26 mouse cellular contexts compared by ENCODE assay signal in the genomic region with DNA sequence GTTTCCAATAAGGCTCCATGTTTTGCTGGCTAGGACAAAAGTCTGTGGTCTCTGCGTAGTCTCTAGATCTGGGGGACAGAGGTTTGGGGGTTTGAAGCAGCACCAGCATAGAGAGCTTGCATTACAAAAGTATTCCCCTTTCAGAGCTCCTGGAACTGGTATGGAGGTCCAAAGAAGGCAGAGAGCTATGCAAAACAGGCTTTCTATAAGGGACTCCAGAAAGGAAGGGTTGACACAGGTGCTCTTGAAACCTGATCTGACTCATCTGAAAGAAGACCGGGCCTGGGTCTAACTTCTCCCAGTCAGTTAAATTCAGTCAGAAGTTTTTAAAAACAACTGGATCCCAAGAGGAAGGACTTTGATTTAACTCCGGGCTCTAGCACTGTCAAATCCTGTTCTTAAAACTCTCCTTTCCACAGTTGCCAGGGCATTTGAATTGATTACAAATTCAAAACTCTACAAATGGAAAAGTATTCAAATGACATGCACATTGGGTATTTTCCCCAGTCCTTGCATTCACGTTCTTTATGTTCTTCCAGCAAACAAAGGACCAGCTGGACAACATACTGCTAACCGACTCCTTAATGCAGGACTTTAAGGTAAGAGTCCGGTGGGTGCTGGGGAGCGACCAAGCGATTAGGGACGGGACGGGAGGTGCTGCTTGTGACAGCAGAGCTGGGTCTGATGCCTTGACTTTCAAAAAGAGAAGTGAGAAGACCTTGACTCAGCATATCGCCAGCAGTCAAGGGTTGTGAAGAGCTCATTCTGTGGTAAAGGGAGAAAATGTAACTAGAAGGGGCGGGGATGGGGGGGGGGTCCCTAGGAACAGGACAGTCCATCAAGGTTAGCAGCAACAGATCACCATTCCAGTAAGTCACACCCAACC. TPM values are rescaled to one million over a fixed set of nuclear protein-coding genes. Genes with fewer than 3 reads are reported as not detected.
DNase-seq lines count a peak whose midpoint lies in the region; ATAC-seq and TF ChIP-seq lines count a peak whose summit lies in the region.
"Had no signal": no experiment of that assay in that cellular context is flagged by ENCODE, and none has a peak within 500 bp of the region (broad histone marks: within the 10 kb centered on the region; RNA-seq: fewer than 3 reads in every experiment).

No protein-coding gene starts in this region.

- no peak overlapping the region for H3K4me3 ChIP-seq in lung, embryonic 14.5 days (ENCODE audit: low read depth, low read length)
- H3K4me3 ChIP-seq in ES-Bruce4 (ENCODE audit: low read depth, low read length), result no peak overlapping the region
- H3K4me3 ChIP-seq: heart, embryonic 13.5 days; hindbrain, embryonic 15.5 days; limb, embryonic 10.5 days; midbrain, embryonic 13.5 days; myocyte had no signal

- H3K27me3 ChIP-seq in lung, embryonic 14.5 days (ENCODE audit: insufficient read depth, low read length), result no peaks in the 10 kb centered on the region
- H3K27me3 ChIP-seq in ES-Bruce4 (ENCODE audit: control insufficient read depth, insufficient read depth, low read length, poor library complexity, severe bottlenecking), result no peaks in the 10 kb centered on the region
- H3K27me3 ChIP-seq: hindbrain, embryonic 15.5 days; midbrain, embryonic 13.5 days had no signal

- WGBS in lung, embryonic 14.5 days, result 48% methylated on average over 12 of the region's 12 CpGs

- H3K27ac ChIP-seq in lung, embryonic 14.5 days (ENCODE audit: low read depth), result no peak overlapping the region
- peak overlapping the region; percentile 34; the same call in 1 of the 2 replicates for H3K27ac ChIP-seq in ES-Bruce4 (ENCODE audit: insufficient read depth, low read length)
- H3K27ac ChIP-seq: heart, embryonic 13.5 days; hindbrain, embryonic 15.5 days; limb, embryonic 10.5 days; midbrain, embryonic 13.5 days had no signal

- no peak for ATAC-seq in lung, embryonic 14.5 days (ENCODE audit: insufficient read depth)
- ATAC-seq: forebrain, embryonic 16.5 days; intestine, postnatal 0 days; midbrain, embryonic 13.5 days had no signal

- DNase-seq in lung, embryonic 14.5 days, result peak; percentile 3
- no peak for DNase-seq in lung, postnatal 10 days
- DNase-seq in induced T-regulatory cell, adult 2 months (ENCODE audit: low read depth), result peak; percentile 66
- DNase-seq in thymus, postnatal 14 days, result no peak
- DNase-seq in heart, adult 9 months (ENCODE audit: low spot score in 2 of 2), result no peak
- no peak for DNase-seq in urinary bladder, adult 2 months (ENCODE audit: low spot score)
- DNase-seq: adrenal gland, adult 2 months; cerebellum, adult 9-10 months; kidney, postnatal 14 days; lung, adult 2 months; lung, postnatal 4 days; spleen, adult 18-20 months; thymus, adult 2 months had no signal

- no peak for TF ChIP-seq CTCF in lung, embryonic 14.5 days (IDR thresholded peaks at IDR 0.05; ENCODE audit: low read depth)
- TF ChIP-seq CTCF in ES-Bruce4 (IDR thresholded peaks at IDR 0.05; ENCODE audit: low read depth, low read length), result no peak

- TF ChIP-seq POLR2A in ES-Bruce4 (IDR thresholded peaks at IDR 0.05; ENCODE audit: insufficient read depth, low read length), result no peak

- H3K9ac ChIP-seq in lung, embryonic 14.5 days, result no peak overlapping the region
- H3K9ac ChIP-seq in ES-Bruce4 (ENCODE audit: low read depth, poor library complexity, severe bottlenecking), result no peak overlapping the region
- H3K9ac ChIP-seq: heart, embryonic 13.5 days; hindbrain, embryonic 15.5 days; midbrain, embryonic 13.5 days had no signal

- no peaks in the 10 kb centered on the region; the same call in 1 of the 2 replicates for H3K4me1 ChIP-seq in lung, embryonic 14.5 days (ENCODE audit: insufficient read depth)
- H3K4me1 ChIP-seq in ES-Bruce4 (ENCODE audit: control insufficient read depth, insufficient read depth, low read length), result no peaks in the 10 kb centered on the region
- H3K4me1 ChIP-seq: hindbrain, embryonic 15.5 days; midbrain, embryonic 13.5 days had no signal

- TF ChIP-seq EP300 in ES-Bruce4 (IDR thresholded peaks at IDR 0.05; ENCODE audit: insufficient read depth, low read depth, low read length), result 0 out of 2 replicates have a peak, but pooled peaks have one; percentile 42

- H3K9me3 ChIP-seq in lung, embryonic 14.5 days (ENCODE audit: low read depth, low read length), result no peaks in the 10 kb centered on the region
- H3K9me3 ChIP-seq in ES-Bruce4 (replicated peaks; ENCODE audit: control insufficient read depth, insufficient read depth, low read length, poor library complexity, severe bottlenecking), result no peaks in the 10 kb centered on the region
- H3K9me3 ChIP-seq: heart, embryonic 13.5 days; hindbrain, embryonic 15.5 days; limb, embryonic 10.5 days; midbrain, embryonic 13.5 days had no signal

- H3K4me2 ChIP-seq in lung, embryonic 14.5 days, result no peak overlapping the region
- H3K4me2 ChIP-seq: heart, embryonic 13.5 days; hindbrain, embryonic 15.5 days; liver, embryonic 11.5 days; midbrain, embryonic 13.5 days had no signal

- H3K36me3 ChIP-seq in lung, embryonic 14.5 days (ENCODE audit: insufficient read depth), result no peaks in the 10 kb centered on the region
- no peaks in the 10 kb centered on the region for H3K36me3 ChIP-seq in ES-Bruce4 (ENCODE audit: control insufficient read depth, insufficient read depth, low read length, poor library complexity, severe bottlenecking)
- H3K36me3 ChIP-seq: heart, embryonic 13.5 days; hindbrain, embryonic 15.5 days; limb, embryonic 10.5 days; midbrain, embryonic 13.5 days had no signal

RNA-seq across cellular contexts. Expression of gene Il10, which starts 1.0 kb away (rescaled TPM):
- not detected in 2 replicates for polyA plus RNA-seq in lung, embryonic 14.5 days (2014; fragmentation: Nextera tagmentation; extraction: Ambion mirVana)
- not detected in 2 replicates for polyA plus RNA-seq in ES-Bruce4 (2011; ENCODE audit: insufficient read depth, insufficient read length, low read depth, missing spikeins)
- polyA plus RNA-seq in urinary bladder, adult 2 months (2012; rRNA removed), result 0.23 and 0.27 TPM in 2 replicates
- polyA plus RNA-seq: adrenal gland, adult 2 months; embryonic facial prominence, embryonic 14.5 days; gonadal fat pad, adult 2 months; heart, embryonic 13.5 days; hindbrain, embryonic 15.5 days; intestine, postnatal 0 days; limb, embryonic 10.5 days; liver, embryonic 11.5 days; lung, adult 2 months; midbrain, embryonic 13.5 days; myocyte; neural tube, embryonic 14.5 days; stomach, embryonic 16.5 days had no signal

Comparison
In these comparisons a context has a peak if more than half of its experiments do, and no peak if none do; other contexts are left out.
1. DNase-seq: peak in lung, embryonic 14.5 days (single experiment) and induced T-regulatory cell, adult 2 months (single experiment); none in lung, postnatal 10 days (single experiment), thymus, postnatal 14 days (single experiment), heart, adult 9 months (0 of 2) and urinary bladder, adult 2 months (single experiment).